Mouse (Mus musculus) lung, postnatal 14 days (tissue): ENCODE measurements around the gene Htr5b.

Source experiments
- DNase-seq: peaks from one replicate; pipeline ENCODE4 v3.0.0; 2021

Gene Htr5b

GRCm38 (mm10) chr1:121528399-121528720 is at the start of gene Htr5b:
Htr5b (minus strand) TSS chr1:121528465.
- no peak for DNase-seq

GRCm38 (mm10) chr1:121577491-121577890 is 49.2 kb upstream of the Htr5b start:
- DNase-seq: no peak

- no peak for DNase-seq
These were observed 42.3 kb upstream of the Htr5b start for GRCm38 (mm10) chr1:121570522-121570921.

GRCm38 (mm10) chr1:121567521-121568489 is 39.5 kb upstream of the Htr5b start, which contains the start of gene Ddx18:
Ddx18 (minus strand) TSS chr1:121567989.
- peak; percentile 99 for DNase-seq

DNA sequence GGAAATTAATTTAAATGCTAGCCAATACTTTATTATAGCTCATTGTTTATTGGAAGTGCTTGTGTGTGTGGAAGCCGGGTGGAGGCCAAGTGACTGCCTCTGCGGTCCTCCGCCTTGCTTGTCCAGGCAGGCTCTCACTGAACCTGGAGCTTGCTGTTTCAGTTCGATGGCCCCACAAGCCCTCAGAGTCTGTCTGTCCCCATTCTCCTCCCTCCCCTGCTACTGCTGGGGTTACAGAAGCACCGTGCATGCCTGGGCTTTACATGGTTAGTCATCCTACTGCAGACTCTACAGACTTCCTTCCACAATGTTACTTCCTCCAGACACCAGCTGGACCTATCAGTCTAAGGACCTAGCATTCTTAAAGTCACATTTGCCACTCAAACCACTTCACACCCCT is 29.6 kb upstream of the Htr5b start:
- no peak for DNase-seq

DNA sequence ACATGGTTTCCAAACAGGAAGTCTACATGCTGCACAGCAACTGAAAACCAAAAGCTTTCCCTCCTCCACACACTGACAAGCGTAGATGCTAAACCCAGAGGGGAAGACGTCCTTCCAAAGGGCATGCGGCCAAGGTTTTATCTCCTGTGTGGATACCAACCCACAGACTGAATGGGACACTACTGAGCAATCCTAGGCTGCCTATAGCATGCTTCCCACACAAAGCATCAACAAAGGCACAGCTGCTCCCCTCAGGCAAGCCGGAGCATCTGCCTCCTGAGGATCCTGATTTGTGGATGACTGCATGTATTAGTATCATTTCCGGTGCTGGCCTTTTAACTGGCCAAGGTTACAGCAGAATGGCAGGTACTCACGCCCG is 23.2 kb upstream of the Htr5b start:
- no peak for DNase-seq

DNA sequence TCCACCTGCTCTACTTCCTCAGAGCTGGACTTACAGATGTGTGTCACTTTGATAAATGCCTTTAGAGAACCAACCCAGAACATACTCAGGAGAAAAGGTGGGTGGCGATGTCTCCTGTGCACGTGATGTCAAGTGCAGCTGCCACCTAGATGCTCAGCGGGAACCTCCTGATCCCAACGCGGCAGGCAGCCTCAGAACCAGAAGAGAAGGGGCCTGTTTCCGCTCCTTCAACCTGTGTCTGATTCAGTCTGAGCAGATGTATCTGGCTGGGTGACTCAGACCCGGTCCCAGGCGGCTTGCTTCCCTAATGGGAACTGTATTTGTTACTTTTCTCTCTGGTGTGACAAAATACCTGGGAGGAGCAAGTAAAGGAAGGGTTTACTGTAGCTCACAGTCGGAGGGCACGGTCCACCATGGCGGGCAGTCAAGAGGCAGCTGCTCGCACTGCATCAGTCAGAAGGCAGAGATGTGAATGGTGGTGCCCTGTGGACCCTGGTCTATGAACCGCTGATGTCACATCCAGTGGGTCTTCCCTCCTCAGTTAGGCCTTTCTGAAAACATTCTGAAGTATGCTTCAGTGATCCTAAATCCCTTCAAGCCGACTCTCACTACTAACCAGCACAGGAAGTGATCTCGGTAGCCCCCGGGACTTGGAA is 22.7 kb upstream of the Htr5b start:
- DNase-seq: no peak

DNA sequence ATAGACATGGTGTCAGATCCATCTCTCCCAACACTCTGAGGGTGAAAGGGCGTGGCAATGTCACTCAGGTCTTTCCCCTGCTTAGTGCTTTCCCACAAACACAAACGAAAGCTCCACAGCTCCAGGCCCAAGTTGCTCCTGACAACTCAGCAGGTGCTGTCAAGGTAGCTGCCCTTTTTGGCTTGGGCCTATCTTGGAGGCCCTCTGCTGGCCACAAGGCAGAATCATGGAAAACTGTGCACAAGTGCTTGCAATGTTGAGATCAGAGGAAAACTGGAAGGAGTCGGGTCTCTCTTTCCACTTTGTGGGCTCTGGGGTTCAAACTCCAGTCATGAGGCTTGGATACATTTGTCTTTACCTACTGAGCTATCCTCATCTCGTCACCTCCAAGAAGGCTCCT is 21.2 kb upstream of the Htr5b start:
- DNase-seq: no peak

GRCm38 (mm10) chr1:121548667-121549066 is 20.4 kb upstream of the Htr5b start:
- DNase-seq: no peak

GRCm38 (mm10) chr1:121546844-121547243 is 18.6 kb upstream of the Htr5b start:
- no peak for DNase-seq

GRCm38 (mm10) chr1:121540361-121540760 is 12.1 kb upstream of the Htr5b start:
- DNase-seq: no peak

DNA sequence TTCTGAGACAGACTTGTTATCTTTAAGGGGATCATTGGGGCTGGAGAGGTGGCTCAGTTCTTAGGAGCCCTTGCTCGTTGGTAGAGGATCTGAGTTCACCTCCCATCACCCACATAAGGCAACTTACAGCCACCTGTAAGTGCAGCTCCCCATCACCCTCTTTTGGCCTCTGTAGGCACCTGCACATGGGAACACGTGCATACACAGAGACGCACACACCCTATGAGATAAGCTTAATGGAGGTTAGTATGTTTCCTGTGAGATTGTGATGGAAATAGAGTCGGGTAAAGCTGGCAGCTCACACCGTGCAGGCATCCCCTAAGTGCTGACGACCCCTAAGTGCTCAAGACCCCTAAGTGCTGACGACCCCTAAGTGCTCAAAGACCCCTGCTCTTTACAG is 3.2 kb upstream of the Htr5b start:
- no peak for DNase-seq

DNA sequence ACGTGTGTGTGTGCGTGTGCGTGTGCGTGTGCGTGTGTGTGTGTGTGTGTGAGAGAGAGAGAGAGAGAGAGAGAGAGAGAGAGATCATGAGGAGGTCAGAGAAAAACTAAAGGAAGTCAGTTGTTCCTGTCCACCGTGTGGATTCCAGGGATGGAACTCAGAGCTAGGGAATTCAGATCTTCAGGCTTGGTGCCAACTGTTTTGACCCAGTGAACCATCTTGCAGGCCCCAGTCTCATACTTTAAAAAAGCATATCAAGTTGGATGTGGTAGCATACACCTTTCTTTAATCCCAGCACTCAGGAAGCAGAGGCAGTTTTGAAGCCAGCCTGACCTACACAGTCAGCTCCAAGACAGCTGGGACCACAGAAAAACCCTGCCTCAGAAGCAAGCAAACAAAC is 1.0 kb upstream of the Htr5b start:
- DNase-seq: no peak

- DNase-seq: no peak
These were observed 466 bp downstream of the Htr5b start for GRCm38 (mm10) chr1:121527600-121528398.

DNA sequence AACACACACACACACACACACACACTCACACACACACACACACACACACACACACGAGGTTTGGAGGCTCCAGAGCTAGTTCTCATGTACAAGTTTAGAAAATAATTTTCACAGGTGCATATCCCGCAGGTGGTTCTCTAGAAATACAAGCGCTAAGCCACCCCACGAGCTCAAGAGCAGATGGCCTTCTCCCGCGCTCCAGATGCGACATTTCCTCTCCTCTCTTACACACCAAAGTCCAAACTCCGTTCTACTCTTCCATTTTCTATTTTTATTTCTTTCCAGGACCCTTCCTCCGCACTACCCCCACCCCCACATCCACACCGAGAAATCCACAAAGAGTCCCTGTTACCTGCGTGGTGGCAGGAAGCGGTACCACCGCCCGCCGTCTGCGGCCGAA is 1.2 kb downstream of the Htr5b start:
- no peak for DNase-seq

DNA sequence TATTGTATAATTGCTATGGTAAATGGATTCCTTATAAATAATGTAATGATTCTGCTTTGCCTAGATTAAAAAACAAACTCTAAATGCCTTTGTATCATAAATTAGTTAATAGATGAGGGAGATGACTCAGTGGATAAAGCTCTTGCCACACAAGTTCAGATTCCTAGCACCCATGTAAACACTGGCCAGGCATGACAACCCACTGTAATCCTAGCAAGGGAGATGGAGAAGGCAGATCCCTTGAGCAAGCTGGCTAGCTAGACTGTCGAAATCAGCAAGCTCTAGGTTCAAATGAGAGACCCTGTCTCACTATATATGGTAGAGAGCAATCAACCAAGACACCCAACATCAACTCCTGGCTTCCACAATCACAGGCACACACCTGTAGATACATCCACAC is 9.7 kb downstream of the Htr5b start:
- DNase-seq: no peak

- DNase-seq: no peak
These were observed 16.3 kb downstream of the Htr5b start for GRCm38 (mm10) chr1:121511966-121512365.

- no peak for DNase-seq
These were observed 17.1 kb downstream of the Htr5b start for GRCm38 (mm10) chr1:121511186-121511585.

DNA sequence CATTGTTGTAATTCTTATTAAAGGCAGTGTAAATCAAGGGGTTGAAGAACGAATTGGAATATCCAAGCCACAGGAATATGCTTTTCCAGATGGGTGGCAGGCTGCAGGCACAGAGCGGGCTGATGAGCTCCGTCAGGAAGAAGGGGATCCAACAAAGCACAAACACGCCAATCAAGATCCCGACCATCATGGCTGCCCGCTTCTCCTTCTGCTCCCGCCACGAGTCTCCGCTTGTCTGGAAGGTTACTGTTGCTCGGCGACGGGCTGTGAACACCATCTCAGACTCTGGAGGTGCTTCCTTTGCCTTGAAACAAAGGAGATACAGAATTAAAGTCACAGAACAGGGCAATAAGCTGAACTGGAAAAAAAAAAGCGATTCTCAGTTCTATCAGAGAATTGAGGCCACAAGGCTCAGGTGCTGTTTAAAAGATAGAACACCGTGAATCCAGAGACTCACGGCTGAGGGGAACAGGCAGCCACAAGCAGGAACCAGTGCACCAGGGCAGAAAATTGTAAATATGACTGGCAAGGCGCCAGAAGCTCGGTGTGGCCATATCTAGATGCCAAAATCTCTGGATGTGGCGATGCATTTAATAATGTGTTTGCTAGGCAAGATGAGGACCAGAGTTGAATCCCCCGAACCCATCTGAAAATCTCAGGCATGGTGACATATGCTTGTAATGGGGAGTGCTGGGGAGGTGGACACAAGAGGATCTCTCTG is 17.7 kb downstream of the Htr5b start:
- no peak for DNase-seq

- DNase-seq: no peak
These were observed 19.5 kb downstream of the Htr5b start for GRCm38 (mm10) chr1:121508729-121509128.

- DNase-seq: no peak
These were observed 31.2 kb downstream of the Htr5b start for GRCm38 (mm10) chr1:121497093-121497492.

DNA sequence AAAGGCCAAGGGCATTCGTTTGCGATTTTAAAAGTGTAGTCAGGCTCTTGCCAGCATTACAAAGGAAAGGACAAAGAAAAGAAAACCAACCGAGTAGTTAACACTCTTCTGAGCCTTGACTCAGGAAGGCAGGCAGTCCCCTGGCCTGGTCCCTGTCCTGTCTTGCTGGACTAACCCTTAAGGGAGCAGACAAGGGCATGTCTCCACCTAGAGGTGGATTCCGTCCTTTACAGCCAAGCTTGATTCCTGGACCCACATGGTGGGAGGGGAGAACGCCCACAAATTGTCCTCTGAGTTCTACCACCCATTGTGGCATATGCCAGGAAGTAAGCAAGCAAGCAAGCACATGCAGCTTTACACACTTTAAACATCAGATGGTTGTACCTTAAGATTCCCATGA is 38.0 kb downstream of the Htr5b start:
- peak; percentile 23 for DNase-seq

DNA sequence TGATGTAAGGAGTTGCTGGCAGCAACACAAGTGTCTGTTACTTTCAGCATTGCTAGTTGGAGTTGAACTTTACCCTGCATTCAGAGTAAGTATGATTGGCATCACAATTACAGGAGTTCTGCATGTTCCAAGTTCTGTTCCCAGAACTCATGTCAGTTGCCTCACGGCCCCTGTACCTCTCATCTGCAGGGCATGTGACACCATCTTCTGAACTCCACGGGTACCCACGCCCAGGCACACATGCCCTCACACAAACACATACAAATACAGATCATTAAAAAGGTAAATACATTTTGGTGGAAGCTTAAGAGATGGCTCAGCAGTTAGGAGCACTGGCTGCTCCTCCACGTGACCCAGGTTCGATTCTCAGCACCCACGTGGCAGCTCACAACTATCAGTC is 41.5 kb downstream of the Htr5b start:
- no peak for DNase-seq
